Mouse (Mus musculus) brain, embryonic 14.5 days (tissue): ENCODE measurements around the gene Phc1. TPM values are rescaled to one million over a fixed set of nuclear protein-coding genes. Genes with fewer than 3 reads are reported as not detected.
"Not testable (repeated sequence)": the region's sequence is repeated elsewhere in the genome, so short reads cannot be mapped to it uniquely, and the experiment has no call there.

Experiments
- DNase-seq: peaks from one replicate; pipeline ENCODE4 v3.0.0-alpha.2; 2011; ENCODE audit warnings: low read depth
- CTCF ChIP-seq: fragments of 200-500 bp; IDR thresholded peaks from 2 replicates; pipeline ENCODE4 v1.5.1; 2012; ENCODE audit warnings: inconsistent platforms, mild to moderate bottlenecking, moderate library complexity, borderline replicate concordance; ENCODE audit not compliant: insufficient read depth, insufficient read length; ENCODE audit errors: extremely low read depth
- POLR2A ChIP-seq: fragments of 200-500 bp; IDR thresholded peaks from 2 replicates; pipeline ENCODE4 v1.6.1; 2012; ENCODE audit warnings: mild to moderate bottlenecking, inconsistent platforms, borderline replicate concordance; ENCODE audit not compliant: poor library complexity, insufficient read depth, insufficient read length, severe bottlenecking; ENCODE audit errors: extremely low read depth
- polyA plus RNA-seq: library from polyadenylated mRNA; depleted of rRNA; stranded (reverse); fragments of >200 nt; gene quantifications from 2 replicates; pipeline ENCODE4 v1.2.3, GENCODE M21; 2012; rRNA removed

Gene Phc1
- polyA plus RNA-seq = 112 and 168 TPM in 2 replicates

GRCm38 (mm10) chr6:122340349-122341000 lies at the start of gene Phc1:
Gene Phc1 (minus strand): TSS chr6:122340561.
- TF ChIP-seq POLR2A = no peak
- no peak for TF ChIP-seq CTCF
- peak; percentile 92 for DNase-seq

- not testable (repeated sequence) for DNase-seq
Observed at GRCm38 (mm10) chr6:122389986-122390385, 49.6 kb upstream of the Phc1 start.

GRCm38 (mm10) chr6:122387177-122388028 lies 47.0 kb upstream of the Phc1 start:
- not testable (repeated sequence) for DNase-seq

GRCm38 (mm10) chr6:122385724-122386123 lies 45.4 kb upstream of the Phc1 start:
- TF ChIP-seq CTCF = no peak

GRCm38 (mm10) chr6:122384886-122385285 lies 44.5 kb upstream of the Phc1 start:
- no peak for TF ChIP-seq POLR2A
- TF ChIP-seq CTCF = no peak
- DNase-seq = no peak

More at GRCm38 (mm10) chr6:122385724-122386123, 45.4 kb upstream of the Phc1 start:
- no peak for DNase-seq

GRCm38 (mm10) chr6:122383211-122383610 lies 42.9 kb upstream of the Phc1 start:
- no peak for TF ChIP-seq CTCF
- TF ChIP-seq POLR2A = no peak
- no peak for DNase-seq

- TF ChIP-seq POLR2A = no peak
- TF ChIP-seq CTCF = no peak
- DNase-seq = no peak
Observed at GRCm38 (mm10) chr6:122382046-122382445, 41.7 kb upstream of the Phc1 start.

- DNase-seq = no peak
- no peak for TF ChIP-seq CTCF
- no peak for TF ChIP-seq POLR2A
Observed at GRCm38 (mm10) chr6:122368245-122368644, 27.9 kb upstream of the Phc1 start.

GRCm38 (mm10) chr6:122366976-122367375 lies 26.6 kb upstream of the Phc1 start:
- DNase-seq = no peak
- no peak for TF ChIP-seq CTCF
- TF ChIP-seq POLR2A = no peak

- TF ChIP-seq CTCF (no peak), POLR2A (no peak)
- no peak for DNase-seq
Observed at GRCm38 (mm10) chr6:122366287-122366686, 25.9 kb upstream of the Phc1 start.

- no peak for DNase-seq
- no peak for TF ChIP-seq POLR2A
- no peak for TF ChIP-seq CTCF
Observed at GRCm38 (mm10) chr6:122365706-122366105, 25.3 kb upstream of the Phc1 start.

GRCm38 (mm10) chr6:122357089-122357488 lies 16.7 kb upstream of the Phc1 start:
- DNase-seq = no peak
- TF ChIP-seq CTCF (no peak), POLR2A (no peak)

GRCm38 (mm10) chr6:122355909-122356308 lies 15.5 kb upstream of the Phc1 start:
- no peak for DNase-seq
- TF ChIP-seq POLR2A = no peak
- no peak for TF ChIP-seq CTCF

- not testable (repeated sequence) for DNase-seq
Observed at GRCm38 (mm10) chr6:122347326-122347725, 7.0 kb upstream of the Phc1 start.
